Mouse (Mus musculus) lung, postnatal 0 days (tissue): ENCODE measurements around the gene Crabp1.

Experiments used
- CTCF ChIP-seq: IDR thresholded peaks from 2 replicates; pipeline ENCODE4 v1.5.1; 2016; ENCODE audit warnings: antibody characterized with exemption, mild to moderate bottlenecking
- EP300 ChIP-seq: IDR thresholded peaks from 2 replicates; pipeline ENCODE4 v1.6.1; 2016; ENCODE audit warnings: antibody characterized with exemption, mild to moderate bottlenecking, control low read depth

DNA sequence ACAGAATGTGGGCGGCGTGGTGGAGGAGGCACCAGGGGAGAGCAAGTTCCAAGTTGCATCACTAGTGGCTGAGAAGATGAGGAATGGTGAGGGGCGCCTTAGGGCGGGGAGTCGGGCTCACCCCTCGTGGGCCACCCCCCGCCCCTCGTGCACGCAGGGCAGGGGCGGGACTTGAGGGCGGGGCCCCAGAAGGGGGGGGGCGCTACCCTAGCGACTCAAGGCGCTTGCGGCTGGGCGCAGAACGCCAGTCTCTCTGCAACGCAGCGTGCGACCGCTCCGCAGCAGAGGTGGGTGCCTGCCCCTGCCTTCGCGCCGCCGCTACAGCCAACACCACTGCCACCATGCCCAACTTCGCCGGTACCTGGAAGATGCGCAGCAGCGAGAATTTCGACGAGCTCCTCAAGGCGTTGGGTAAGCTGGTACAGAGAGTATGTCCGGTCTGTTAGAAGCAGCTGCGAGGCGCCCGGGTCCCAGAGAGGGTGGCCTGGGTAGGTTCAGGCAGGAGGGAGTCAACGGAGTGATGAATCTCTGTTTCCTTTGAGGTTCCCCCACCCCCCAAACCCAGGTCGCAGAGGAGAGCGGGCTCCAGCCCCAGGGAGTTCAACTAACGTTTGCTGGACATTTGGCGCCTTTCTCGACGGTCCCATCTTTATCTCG is at the start of gene Crabp1:
- no peak for TF ChIP-seq CTCF
- no peak for TF ChIP-seq EP300
